In genomic region chr1:33964643-33965042, GRCm38 (mm10) we compare ENCODE assay signal across 8 mouse cellular contexts. TPM values are rescaled to one million over a fixed set of nuclear protein-coding genes. Genes with fewer than 3 reads are reported as not detected.
DNase-seq lines count a peak whose midpoint lies in the region; ATAC-seq lines count a peak whose summit lies in the region.

No protein-coding gene starts in this region.

- H3K4me2 ChIP-seq in neural tube, embryonic 11.5 days (ENCODE audit: low read depth): no peak overlapping the region

- WGBS in neural tube, embryonic 11.5 days: 53% methylated on average over 5 of the region's 5 CpGs

- H3K36me3 ChIP-seq in neural tube, embryonic 11.5 days (ENCODE audit: control insufficient read depth, insufficient read depth, low read length): no peaks in the 10 kb centered on the region

- no peak overlapping the region for H3K4me3 ChIP-seq in neural tube, embryonic 11.5 days (ENCODE audit: low read depth, low read length)

- no peak overlapping the region for H3K27ac ChIP-seq in neural tube, embryonic 11.5 days (ENCODE audit: low read depth, low read length)

- no peaks in the 10 kb centered on the region for H3K4me1 ChIP-seq in neural tube, embryonic 11.5 days (ENCODE audit: control insufficient read depth, insufficient read depth, low read length)

- no peak overlapping the region for H3K9ac ChIP-seq in neural tube, embryonic 11.5 days (ENCODE audit: low read length)

- H3K27me3 ChIP-seq in neural tube, embryonic 11.5 days (ENCODE audit: control insufficient read depth, insufficient read depth, low read length): no peaks in the 10 kb centered on the region

- peak; percentile 40 to 86 for DNase-seq in adrenal gland, adult (ENCODE audit: inconsistent age in 2 of 2, low spot score in 1 of 2)
- DNase-seq in adrenal gland, postnatal 4 days (ENCODE audit: low spot score in 2 of 2): no peak
- peak; percentile 42 for DNase-seq in neural tube, embryonic 11.5 days (ENCODE audit: low spot score)
- no peak for DNase-seq in neural tube, embryonic 10.5 days (ENCODE audit: extremely low spot score, low spot score)
- DNase-seq in cerebellum, postnatal 14 days: peak; percentile 76 to 78
- peak; percentile 27 for DNase-seq in lung, postnatal 14 days

- ATAC-seq in neural tube, embryonic 11.5 days (ENCODE audit: insufficient read depth, low FRiP score, low TSS enrichment): no peak
- peak; percentile 83 to 87 for ATAC-seq in hematopoietic stem cell, adult 5-6 weeks (replicated peaks in 1 of 2; ENCODE audit: insufficient read depth in 1 of 2, low FRiP score in 2 of 2, low TSS enrichment in 1 of 2, low read depth in 1 of 2, poor library complexity in 2 of 2, severe bottlenecking in 2 of 2)
- no peak for ATAC-seq in erythroblast, adult 5-6 weeks (replicated peaks; ENCODE audit: low FRiP score, poor library complexity, severe bottlenecking)

- no peaks in the 10 kb centered on the region for H3K9me3 ChIP-seq in neural tube, embryonic 11.5 days (ENCODE audit: control insufficient read depth, low read length)

RNA-seq across cellular contexts. Expression of gene Dst, which starts 56.6 kb away (rescaled TPM):
- total RNA-seq in adrenal gland, postnatal 4 days (2021): 100 to 1,000 TPM; 136 to 151 TPM
- 42.2 and 46.2 TPM in 2 replicates for polyA plus RNA-seq in neural tube, embryonic 11.5 days (2014; fragmentation: Nextera tagmentation; extraction: Ambion mirVana)
- total RNA-seq in hematopoietic stem cell, adult 5-6 weeks (2017): 48.7 and 58.5 TPM in 2 replicates
- total RNA-seq in erythroblast, adult 5-6 weeks (2015; ENCODE audit: low replicate concordance): 0.63 and 9.2 TPM in 2 replicates
- 1.8 and 7.0 TPM in 2 replicates for total RNA-seq in erythroblast, adult 5-6 weeks (2017; ENCODE audit: low replicate concordance)

RNA-seq across cellular contexts. Expression of gene Bend6, which starts 57.0 kb away (rescaled TPM):
- total RNA-seq in adrenal gland, postnatal 4 days (2021): 1 to 10 TPM; 2.1 to 2.5 TPM
- 2.1 and 2.8 TPM in 2 replicates for polyA plus RNA-seq in neural tube, embryonic 11.5 days (2014; fragmentation: Nextera tagmentation; extraction: Ambion mirVana)
- total RNA-seq in hematopoietic stem cell, adult 5-6 weeks (2017): 0.38 TPM in 1 of 2 replicates, not detected in the other
- not detected in 2 replicates for total RNA-seq in erythroblast, adult 5-6 weeks (2015; ENCODE audit: low replicate concordance)
- total RNA-seq in erythroblast, adult 5-6 weeks (2017; ENCODE audit: low replicate concordance): 5.5 TPM in 1 of 2 replicates, not detected in the other

Comparison
In these comparisons a context has a peak if more than half of its experiments do, and no peak if none do; other contexts are left out.
1. DNase-seq: peak in adrenal gland, adult (2 of 2), neural tube, embryonic 11.5 days (single experiment), cerebellum, postnatal 14 days (2 of 2) and lung, postnatal 14 days (single experiment); none in adrenal gland, postnatal 4 days (0 of 2) and neural tube, embryonic 10.5 days (single experiment).
2. ATAC-seq: peak in hematopoietic stem cell, adult 5-6 weeks (2 of 2); none in neural tube, embryonic 11.5 days (single experiment) and erythroblast, adult 5-6 weeks (single experiment).